Mouse (Mus musculus): ENCODE data around the gene Mdfic.

DNA sequence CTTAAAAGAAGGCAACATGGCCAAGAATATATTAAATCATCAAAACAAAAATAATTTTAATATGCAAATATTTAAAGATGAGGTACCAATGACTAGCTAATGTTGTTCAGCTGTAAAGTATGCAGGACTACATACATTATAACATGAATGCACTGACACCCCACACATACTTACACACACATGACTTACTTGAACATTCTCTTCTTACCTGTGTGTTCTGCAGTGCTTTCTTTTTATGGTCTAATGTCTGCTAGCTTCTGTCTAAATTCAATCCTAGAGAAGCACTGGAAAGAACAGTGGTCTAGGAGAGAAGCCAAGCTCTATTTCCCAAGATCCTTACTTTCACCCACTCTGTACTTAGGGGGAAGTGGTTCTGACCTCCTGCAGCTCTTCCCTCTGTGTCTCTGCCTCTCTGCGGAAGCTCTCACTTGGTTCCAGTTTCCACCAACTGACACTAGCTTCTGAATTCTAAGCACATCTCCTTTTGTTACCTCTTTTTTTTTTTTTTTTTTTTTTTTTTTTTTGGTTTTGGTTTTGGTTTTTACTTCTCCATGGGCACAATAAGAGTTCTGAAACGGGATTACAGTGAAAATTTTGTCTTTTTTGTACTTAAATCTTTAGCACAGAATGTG lies 125.4 kb downstream of the Mdfic start:
- TF ChIP-seq CTCF (IDR thresholded peaks at IDR 0.05; ENCODE audit: low read depth) (no peak), EP300 (IDR thresholded peaks at IDR 0.05; ENCODE audit: low read depth) (no peak)
